Mouse (Mus musculus) stomach, postnatal 0 days (tissue): ENCODE results near the gene Zbtb39. TPM values are rescaled to one million over a fixed set of nuclear protein-coding genes. Genes with fewer than 3 reads are reported as not detected.

ENCODE experiments used
- ATAC-seq: fragments of 200-750 bp; cut with Nextera tagmentation; 2 replicates; pipeline ENCODE4 v1.8.0; 2017; ENCODE audit not compliant: low FRiP score, low TSS enrichment
- DNase-seq: peaks from one replicate; pipeline ENCODE4 v3.0.0-alpha.2; 2016; ENCODE audit warnings: low spot score
- H3K27ac ChIP-seq: fragments of 300-500 bp; sonication (generic); replicated peaks from 2 replicates; pipeline ENCODE4 v1.5.1; 2014; ENCODE audit warnings: mild to moderate bottlenecking, control low read depth
- H3K27me3 ChIP-seq: fragments of 300-500 bp; sonication (generic); 2 replicates; pipeline ENCODE4 v1.6.1; 2014; ENCODE audit warnings: low read length; ENCODE audit not compliant: control insufficient read depth, insufficient read depth
- H3K36me3 ChIP-seq: fragments of 300-500 bp; sonication (generic); 2 replicates; pipeline ENCODE4 v1.6.1; 2014; ENCODE audit warnings: low read length, mixed read lengths; ENCODE audit not compliant: control insufficient read depth, insufficient read depth
- H3K4me1 ChIP-seq: fragments of 300-500 bp; sonication (generic); replicated peaks from 2 replicates; pipeline ENCODE4 v1.6.1; 2014; ENCODE audit warnings: antibody characterized with exemption; ENCODE audit not compliant: control insufficient read depth, insufficient read depth
- H3K4me2 ChIP-seq: fragments of 300-500 bp; sonication (generic); replicated peaks from 2 replicates; pipeline ENCODE4 v1.6.1; 2014; ENCODE audit warnings: low read depth, mild to moderate bottlenecking, control low read depth, moderate library complexity
- H3K4me3 ChIP-seq: fragments of 300-500 bp; sonication (generic); 2 replicates; pipeline ENCODE4 v1.5.1; 2014; ENCODE audit warnings: low read depth, low read length, control low read depth
- H3K9ac ChIP-seq: fragments of 300-500 bp; sonication (generic); 2 replicates; pipeline ENCODE4 v1.6.1; 2014; ENCODE audit warnings: mild to moderate bottlenecking, low read length, control low read depth, mixed read lengths
- H3K9me3 ChIP-seq: fragments of 300-500 bp; sonication (generic); 2 replicates; pipeline ENCODE4 v1.6.1; 2016; ENCODE audit warnings: low read length; ENCODE audit not compliant: control insufficient read depth
- CTCF ChIP-seq: IDR thresholded peaks from 2 replicates; pipeline ENCODE4 v1.5.1; 2016; ENCODE audit warnings: antibody characterized with exemption, low read depth, mild to moderate bottlenecking, moderate library complexity
- EP300 ChIP-seq: optimal IDR thresholded peaks from 2 replicates; pipeline ENCODE3; 2016; ENCODE audit warnings: antibody characterized with exemption
- WGBS: fragments of 180-500 bp; shearing (Covaris S2); extraction: QIAGEN DNeasy Blood & Tissue Kit; methylation state at CpG from one replicate; pipeline ENCODE4 v1.1.7; 2014; 5-methylcytosine and 5-hydroxymethylcytosine counted together
- polyA plus RNA-seq: library from polyadenylated mRNA; unstranded; fragments of >200 nt; fragmentation: Nextera tagmentation; extraction: Ambion mirVana; gene quantifications from 2 replicates; pipeline ENCODE4 v1.2.1, GENCODE M21; 2015

The Zbtb39 gene
- polyA plus RNA-seq, 1 experiment from 2014 or later: 1.4 TPM

DNA sequence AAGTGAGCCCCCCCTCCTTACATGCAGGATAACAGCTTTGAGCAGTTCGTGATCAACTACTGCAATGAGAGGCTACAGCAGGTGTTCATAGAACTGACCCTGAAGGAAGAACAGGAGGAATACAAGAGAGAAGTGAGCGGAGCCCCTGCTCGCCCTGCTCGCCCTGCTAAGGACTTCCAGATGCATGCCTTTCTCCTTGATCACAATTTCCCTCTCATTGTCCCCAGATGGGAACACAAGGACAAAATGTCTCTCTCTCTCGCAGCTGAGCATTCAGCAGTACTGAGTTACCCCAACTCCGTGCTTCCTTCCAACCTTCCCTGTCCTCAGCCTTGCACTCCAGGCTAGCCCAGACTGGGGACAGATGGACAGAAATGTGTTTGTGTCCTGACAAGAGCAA lies 26.6 kb upstream of the Zbtb39 start:
- Histone ChIP-seq H3K4me3 (no peak overlapping the region), H3K9me3 (no peaks in the 10 kb centered on the region), H3K27ac (no peak overlapping the region), H3K36me3 (no peaks in the 10 kb centered on the region), H3K27me3 (no peaks in the 10 kb centered on the region), H3K9ac (no peak overlapping the region), H3K4me2 (no peak overlapping the region), H3K4me1 (no peaks in the 10 kb centered on the region)
- ATAC-seq (no peak), DNase-seq (no peak)
- WGBS: 71% methylated on average over 6 of the region's 6 CpGs
- no peak for TF ChIP-seq EP300
- no peak for TF ChIP-seq CTCF

DNA sequence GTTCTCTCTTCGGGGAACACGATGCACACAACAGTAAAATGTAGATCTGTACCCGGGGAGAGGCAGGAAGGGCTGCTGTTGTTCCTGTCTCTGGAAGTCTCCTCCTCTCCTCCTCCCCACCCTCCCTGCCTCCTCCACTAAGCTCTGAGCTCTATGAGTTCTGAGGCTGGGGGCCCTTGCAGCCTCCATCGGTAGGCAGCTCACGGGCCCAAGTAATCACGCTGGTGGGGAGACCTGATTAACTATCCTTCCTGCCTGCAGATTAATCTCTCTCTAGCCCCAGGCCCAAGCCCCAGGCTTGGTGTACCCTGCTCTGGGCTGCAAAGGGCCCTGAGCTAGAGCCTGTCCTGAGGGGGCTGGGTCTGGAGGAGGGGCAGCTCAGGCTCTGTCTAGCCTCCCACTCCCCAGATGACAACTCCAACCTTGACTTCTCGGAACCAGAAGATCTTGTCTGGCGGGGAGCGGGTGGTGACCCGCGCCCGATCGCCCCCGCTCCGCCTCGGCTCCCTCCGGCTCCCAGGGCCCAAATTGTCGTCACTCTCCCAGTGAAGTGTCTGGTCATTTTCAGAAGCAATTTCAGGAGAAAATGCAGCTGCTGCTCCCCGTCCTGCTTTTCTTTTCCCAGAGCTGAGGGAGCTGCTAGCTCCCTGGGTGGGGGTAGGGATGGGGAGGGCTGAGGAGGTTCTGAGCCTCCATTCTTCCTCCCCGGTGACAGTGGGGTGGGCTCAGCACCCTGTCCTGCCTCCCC lies 17.5 kb upstream of the Zbtb39 start:
- H3K9ac ChIP-seq: peak overlapping the region; percentile 59
- ATAC-seq (no peak), DNase-seq (no peak)
- H3K4me2 ChIP-seq: peak overlapping the region; percentile 44
- peak overlapping the region; percentile 86 for H3K27ac ChIP-seq
- no peaks in the 10 kb centered on the region for H3K27me3 ChIP-seq
- no peaks in the 10 kb centered on the region for H3K9me3 ChIP-seq
- no peaks in the 10 kb centered on the region for H3K4me1 ChIP-seq
- WGBS: 9% methylated on average over 20 of the region's 20 CpGs
- H3K4me3 ChIP-seq: peak overlapping the region; percentile 32
- TF ChIP-seq EP300 (no peak), CTCF (no peak)
- no peaks in the 10 kb centered on the region for H3K36me3 ChIP-seq

DNA sequence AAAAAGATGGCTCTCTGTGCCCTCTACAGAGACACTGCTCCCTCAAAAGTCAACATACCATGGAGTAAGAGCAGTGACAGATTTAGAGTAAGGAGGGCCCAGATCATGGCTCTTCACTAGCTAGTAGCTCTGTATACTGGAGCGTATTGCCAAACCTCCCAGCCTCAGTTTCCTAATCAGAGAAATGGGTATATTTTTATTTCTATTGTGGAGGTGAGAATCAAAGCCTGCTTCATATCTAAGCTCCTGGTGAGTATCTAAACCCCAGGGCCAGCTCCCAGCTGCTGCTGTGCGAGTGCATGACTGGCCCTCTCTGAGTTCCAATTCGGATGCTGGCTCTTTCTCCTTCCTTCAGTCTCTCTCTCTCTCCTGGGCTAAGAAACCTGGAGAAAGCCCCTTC lies 15.2 kb upstream of the Zbtb39 start, which contains the start of gene Tac2:
Tac2 (plus strand) TSS at position 301 of the 400 bp plus-strand sequence.
- Histone ChIP-seq H3K27me3 (no peaks in the 10 kb centered on the region), H3K4me1 (no peaks in the 10 kb centered on the region), H3K27ac (no peak within 1 kb of the TSS), H3K9me3 (no peaks in the 10 kb centered on the region), H3K9ac (no peak within 1 kb of the TSS), H3K36me3 (no peaks in the 10 kb centered on the region), H3K4me2 (no peak within 1 kb of the TSS), H3K4me3 (no peak within 1 kb of the TSS)
- DNase-seq: no peak
- TF ChIP-seq CTCF (no peak), EP300 (no peak)
- 82% methylated on average over 3 of the region's 3 CpGs for WGBS
- ATAC-seq: no peak

DNA sequence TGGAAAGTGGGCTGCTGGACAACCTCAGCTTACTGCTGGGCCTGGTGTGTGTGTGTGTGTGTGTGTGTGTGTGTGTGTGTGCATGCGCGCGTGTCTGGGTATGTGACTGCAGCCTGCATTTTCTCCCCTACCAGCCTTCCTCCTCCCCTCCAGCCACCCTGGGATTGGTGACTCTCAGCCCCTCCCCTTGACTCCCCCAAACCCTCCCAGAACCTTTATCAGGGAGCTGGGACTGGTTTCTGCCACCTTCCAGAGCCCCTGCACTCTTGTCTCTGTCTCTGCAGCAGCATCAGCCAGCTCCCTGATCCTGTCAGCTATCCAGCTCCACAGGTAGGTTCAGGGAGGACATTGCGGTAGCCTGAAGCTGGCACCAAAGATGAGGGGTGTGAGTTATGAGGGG lies 14.2 kb upstream of the Zbtb39 start:
- H3K36me3 ChIP-seq: no peaks in the 10 kb centered on the region
- H3K9me3 ChIP-seq: no peaks in the 10 kb centered on the region
- H3K27ac ChIP-seq: no peak overlapping the region
- H3K27me3 ChIP-seq: no peaks in the 10 kb centered on the region
- H3K9ac ChIP-seq: no peak overlapping the region
- H3K4me2 ChIP-seq: no peak overlapping the region
- DNase-seq (no peak), ATAC-seq (0 out of 2 replicates have a peak, but pooled peaks have one; percentile 16)
- TF ChIP-seq EP300 (no peak), CTCF (no peak)
- no peak overlapping the region for H3K4me3 ChIP-seq
- WGBS: 65% methylated on average over 4 of the region's 4 CpGs
- H3K4me1 ChIP-seq: no peaks in the 10 kb centered on the region

DNA sequence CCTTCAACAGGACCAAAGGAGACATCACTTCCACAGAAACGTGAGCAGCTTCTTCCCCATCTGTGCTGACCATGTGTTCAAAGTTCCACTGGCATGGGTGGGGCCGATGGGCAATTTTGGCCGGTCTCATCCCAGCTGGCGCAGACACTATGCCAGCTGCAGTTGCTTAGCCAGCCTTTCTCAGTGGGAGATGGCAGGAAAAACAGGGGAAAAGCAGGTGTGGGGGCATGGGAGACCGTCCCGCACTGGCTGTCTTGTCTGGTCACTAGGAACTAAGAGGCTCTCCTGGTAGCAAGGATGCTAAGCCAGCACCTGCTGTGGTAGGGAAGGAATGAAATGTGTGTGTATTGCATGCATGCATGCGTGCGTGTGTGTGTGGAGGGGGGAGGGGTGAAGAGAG lies 10.9 kb upstream of the Zbtb39 start:
- no peak overlapping the region for H3K4me3 ChIP-seq
- ATAC-seq: no peak
- TF ChIP-seq CTCF (no peak), EP300 (no peak)
- H3K9ac ChIP-seq: no peak overlapping the region
- H3K4me1 ChIP-seq: no peaks in the 10 kb centered on the region
- 70% methylated on average over 8 of the region's 8 CpGs for WGBS
- no peak overlapping the region for H3K4me2 ChIP-seq
- no peak overlapping the region for H3K27ac ChIP-seq
- H3K36me3 ChIP-seq: no peaks in the 10 kb centered on the region
- H3K27me3 ChIP-seq: no peaks in the 10 kb centered on the region
- no peaks in the 10 kb centered on the region for H3K9me3 ChIP-seq
- DNase-seq: no peak

DNA sequence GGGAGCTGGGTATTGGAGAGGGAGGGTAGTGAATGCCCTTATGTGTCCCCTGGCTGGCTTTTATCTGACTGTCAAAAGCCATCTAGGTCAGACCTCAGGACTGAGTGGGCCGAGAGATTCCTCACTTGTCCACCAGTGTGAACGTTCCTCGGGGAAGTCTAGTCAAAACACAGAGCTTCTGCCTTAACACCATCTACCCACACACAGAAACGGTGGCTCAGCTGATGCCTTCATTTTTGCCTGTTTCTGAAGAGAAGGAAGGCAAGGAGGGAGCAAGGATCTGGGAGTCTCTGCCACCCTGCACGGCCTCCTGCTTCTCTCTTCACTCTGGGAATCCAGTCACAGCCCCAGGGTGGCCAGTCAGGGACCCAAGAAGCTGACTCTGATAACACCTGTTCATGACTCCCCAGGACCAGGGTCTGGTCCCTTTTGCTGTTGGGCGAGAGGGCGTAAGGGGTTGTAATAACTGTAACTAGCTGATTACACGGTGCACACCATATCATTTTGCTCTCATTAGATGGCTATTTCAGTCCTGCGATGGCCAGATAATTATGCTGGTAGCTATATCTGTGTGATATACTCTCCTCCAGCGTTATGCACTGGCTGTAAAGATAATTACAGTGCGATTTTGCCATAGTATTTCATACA lies 8.9 kb upstream of the Zbtb39 start:
- no peaks in the 10 kb centered on the region for H3K36me3 ChIP-seq
- H3K9ac ChIP-seq: no peak overlapping the region
- H3K4me3 ChIP-seq: no peak overlapping the region
- no peaks in the 10 kb centered on the region for H3K4me1 ChIP-seq
- TF ChIP-seq CTCF (no peak), EP300 (no peak)
- no peak for ATAC-seq
- DNase-seq: no peak
- H3K27me3 ChIP-seq: no peaks in the 10 kb centered on the region
- WGBS: 73% methylated on average over 11 of the region's 11 CpGs
- no peak overlapping the region for H3K4me2 ChIP-seq
- no peaks in the 10 kb centered on the region for H3K9me3 ChIP-seq
- H3K27ac ChIP-seq: no peak overlapping the region
